Mouse (Mus musculus) 3134 (cell line): ENCODE measurements at regions not wholly inside any gene's neighbourhood (a gene's known extent, or its start where the extent isn't known, plus 50 kb on each side); places are given as distances from the start of the nearest gene placed in this dataset.
"Not testable (repeated sequence)": the region's sequence is repeated elsewhere in the genome, so short reads cannot be mapped to it uniquely, and the experiment has no call there.

Experiments used
- DNase-seq: peaks from one replicate; pipeline ENCODE4 v3.0.0-alpha.2; 2011; ENCODE audit warnings: low spot score; ENCODE audit not compliant: insufficient read length; ENCODE audit errors: extremely low read depth

DNA sequence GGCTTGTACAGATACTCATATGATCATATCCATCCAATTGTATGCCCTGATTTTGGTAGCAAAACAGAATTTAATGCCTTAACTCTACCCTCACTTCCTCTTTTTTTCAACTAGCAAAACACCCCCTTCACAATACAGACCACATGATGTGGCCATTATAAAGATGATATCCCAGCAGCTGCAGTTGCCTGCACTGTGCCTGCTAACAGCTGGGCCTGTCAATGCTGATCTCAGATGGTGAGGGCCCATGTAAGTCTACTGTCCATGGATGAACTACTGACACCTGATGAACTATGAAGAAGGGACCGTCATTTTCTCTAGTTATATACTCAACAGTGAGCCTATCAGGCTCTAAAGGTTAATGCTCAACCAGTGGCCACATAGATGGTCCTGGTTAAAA lies 191.8 kb upstream of the Fmr1 start:
- no peak for DNase-seq

DNA sequence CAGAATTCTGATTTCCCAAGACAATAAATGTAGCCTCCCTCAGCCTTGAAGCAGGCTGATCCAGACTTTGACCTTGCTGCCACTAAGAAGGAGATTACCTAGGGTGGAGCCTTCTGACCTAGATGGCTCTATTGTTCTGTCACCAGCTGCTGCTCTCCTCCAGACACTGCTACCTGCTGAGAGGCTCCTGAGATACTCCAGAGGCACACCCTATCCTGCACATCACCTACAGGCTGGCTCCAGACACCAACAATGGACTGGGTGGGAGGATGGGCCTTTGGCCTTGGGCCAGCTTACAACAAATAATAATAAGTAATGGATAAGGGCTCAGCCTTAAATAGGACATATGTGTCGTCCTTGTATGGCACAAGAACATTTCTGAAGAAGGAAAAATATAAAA lies 186.3 kb upstream of the Fmr1 start:
- not testable (repeated sequence) for DNase-seq

GRCm38 (mm10) chrX:68494398-68495143 lies 183.8 kb upstream of the Fmr1 start:
- DNase-seq: no peak

DNA sequence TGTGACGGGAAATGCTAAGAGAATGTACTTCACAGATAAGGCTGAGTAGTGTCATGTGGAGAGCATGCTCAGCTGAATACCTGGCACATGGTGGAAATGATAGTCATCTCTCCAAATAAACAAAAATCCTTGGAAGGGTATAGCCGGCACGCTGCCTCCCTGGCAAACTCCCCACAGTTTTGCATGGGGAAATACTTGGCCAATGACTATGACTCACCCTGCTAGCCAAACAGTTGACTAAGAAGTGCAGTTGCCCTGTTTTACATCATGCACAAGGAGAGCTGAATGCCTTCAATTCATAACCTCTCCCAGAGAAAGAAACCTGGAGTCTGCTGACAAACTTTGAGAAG lies 183.2 kb upstream of the Fmr1 start:
- DNase-seq: peak; percentile 62

- DNase-seq: peak; percentile 1
Measured at GRCm38 (mm10) chrX:68495751-68496150, 182.6 kb upstream of the Fmr1 start.

DNA sequence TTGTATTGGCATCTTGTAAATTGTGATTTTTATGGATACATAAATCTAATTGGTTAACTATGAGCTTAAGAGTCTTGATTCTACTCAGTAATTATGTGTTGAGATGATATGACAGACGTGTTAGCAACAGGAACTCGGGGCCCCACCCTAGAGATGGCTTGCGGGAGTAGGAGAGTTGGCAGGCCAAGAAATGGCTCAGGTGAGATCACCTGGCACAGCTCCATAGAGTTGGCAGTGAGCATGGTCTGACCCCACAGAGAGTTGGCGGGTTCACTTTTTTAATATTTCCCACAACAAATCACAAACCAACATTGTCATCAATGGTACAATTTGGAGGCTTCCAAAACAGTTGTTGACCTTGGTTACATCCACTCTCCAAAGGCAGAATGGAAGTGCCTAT lies 180.5 kb upstream of the Fmr1 start:
- no peak for DNase-seq

DNA sequence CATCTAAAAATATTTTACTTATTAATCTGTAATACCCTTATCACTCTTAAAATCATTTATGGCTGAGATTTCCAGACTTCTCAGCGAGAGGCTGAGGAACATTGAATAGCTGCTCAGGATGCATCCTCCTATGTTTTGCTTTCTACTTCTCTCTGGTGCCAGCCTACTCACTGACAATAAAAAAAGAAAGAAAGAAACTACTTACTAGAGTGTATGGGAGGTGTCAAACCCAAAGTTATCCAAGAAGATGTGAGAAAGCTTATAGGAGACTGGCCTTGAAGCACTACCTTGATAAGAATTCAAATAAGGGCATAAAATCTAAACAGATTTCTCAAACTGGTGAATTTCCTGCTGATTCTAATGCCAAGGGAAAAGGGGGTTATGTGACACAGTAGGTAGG lies 175.4 kb upstream of the Fmr1 start:
- DNase-seq: no peak

- DNase-seq: no peak
Measured at GRCm38 (mm10) chrX:68507664-68508063, 170.7 kb upstream of the Fmr1 start.

GRCm38 (mm10) chrX:68512213-68512766 lies 166.1 kb upstream of the Fmr1 start:
- DNase-seq: no peak

GRCm38 (mm10) chrX:68546561-68546960 lies 131.8 kb upstream of the Fmr1 start:
- peak; percentile 9 for DNase-seq

DNA sequence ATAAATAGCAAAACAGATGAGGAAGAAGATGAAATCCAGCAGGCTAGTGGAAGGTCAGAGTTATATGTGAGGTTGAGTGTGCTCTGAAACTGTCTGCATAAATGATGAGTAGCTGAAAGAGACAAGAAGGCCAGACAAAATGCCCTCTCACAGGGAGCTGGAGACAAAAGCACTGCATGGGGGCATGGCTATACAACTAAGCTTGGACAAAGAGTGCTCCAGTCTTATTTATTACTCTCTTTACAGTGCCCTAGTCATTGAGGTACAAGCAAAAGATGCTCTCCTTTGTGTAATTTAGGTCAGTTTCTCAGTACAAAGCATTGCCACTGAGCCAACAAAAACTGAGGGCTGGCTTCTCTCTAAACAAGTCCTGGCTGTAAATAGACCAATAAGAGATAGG lies 124.3 kb upstream of the Fmr1 start:
- DNase-seq: no peak

DNA sequence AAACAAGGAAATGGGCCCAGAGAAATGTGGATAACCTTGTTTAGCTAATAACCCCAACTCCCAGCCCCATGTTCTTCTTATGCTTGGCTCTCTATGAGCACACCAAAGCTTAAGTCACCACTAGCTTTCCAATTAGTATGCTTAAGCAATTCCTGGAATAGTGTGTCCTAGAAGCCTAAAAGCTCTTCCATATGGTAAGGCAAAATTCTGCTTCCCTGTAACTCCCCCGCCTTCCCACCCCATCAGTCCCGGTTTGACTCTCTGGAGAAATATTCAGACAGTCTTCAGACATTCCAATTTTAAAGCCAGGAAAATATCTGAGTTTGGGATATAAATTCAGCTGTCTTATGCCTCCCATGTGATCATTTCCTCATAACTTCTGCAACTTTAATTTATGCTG lies 120.6 kb upstream of the Fmr1 start:
- no peak for DNase-seq

GRCm38 (mm10) chrX:68585246-68585645 lies 93.1 kb upstream of the Fmr1 start:
- DNase-seq: peak; percentile 22

GRCm38 (mm10) chrX:68622141-68622540 lies 56.2 kb upstream of the Fmr1 start:
- DNase-seq: peak; percentile 53
